Mouse (Mus musculus): ENCODE results near the gene Susd3. TPM values are rescaled to one million over a fixed set of nuclear protein-coding genes. Genes with fewer than 3 reads are reported as not detected.

Susd3 gene
- total RNA-seq (2021): under 1 TPM; 0.33 to 0.49 TPM
- long read RNA-seq, experiment 1: 0 reads
- long read RNA-seq, experiment 2: 0 reads

- intact Hi-C loops (cut with DNase I): no loop called here
- no peak for DNase-seq
Observed at GRCm38 (mm10) chr13:49248467-49248862, at the start of gene Susd3. Gene Susd3 (minus strand): TSS chr13:49248706.

DNA sequence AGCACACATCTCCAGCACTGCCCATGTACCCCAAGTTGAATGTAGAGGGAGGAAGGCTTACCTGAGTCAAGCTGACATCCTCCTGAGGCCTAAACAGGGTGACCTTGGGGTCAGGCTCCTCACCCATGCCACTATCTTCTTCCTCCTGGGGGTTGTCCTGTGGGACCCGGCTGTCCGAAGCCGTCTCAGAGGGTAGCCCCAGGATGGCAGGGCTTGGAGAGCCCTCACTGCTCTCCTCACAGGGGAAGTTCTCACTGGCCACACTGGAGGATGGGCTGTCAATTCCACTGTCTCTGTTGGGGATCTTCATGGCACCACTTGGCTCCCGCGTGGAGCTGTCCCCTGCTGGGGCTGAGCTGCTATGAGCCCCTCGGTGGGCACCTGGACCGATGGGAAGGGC lies 47.8 kb upstream of the Susd3 start:
- DNase-seq: no peak
- intact Hi-C loops (cut with DNase I): no loop called here

GRCm38 (mm10) chr13:49294108-49294507 lies 45.6 kb upstream of the Susd3 start:
- no peak for DNase-seq

GRCm38 (mm10) chr13:49291949-49292348 lies 43.4 kb upstream of the Susd3 start:
- DNase-seq: no peak
- intact Hi-C loops (cut with DNase I): no loop called here

More at GRCm38 (mm10) chr13:49294108-49294507, 45.6 kb upstream of the Susd3 start:
- intact Hi-C loops (cut with DNase I): no loop called here

DNA sequence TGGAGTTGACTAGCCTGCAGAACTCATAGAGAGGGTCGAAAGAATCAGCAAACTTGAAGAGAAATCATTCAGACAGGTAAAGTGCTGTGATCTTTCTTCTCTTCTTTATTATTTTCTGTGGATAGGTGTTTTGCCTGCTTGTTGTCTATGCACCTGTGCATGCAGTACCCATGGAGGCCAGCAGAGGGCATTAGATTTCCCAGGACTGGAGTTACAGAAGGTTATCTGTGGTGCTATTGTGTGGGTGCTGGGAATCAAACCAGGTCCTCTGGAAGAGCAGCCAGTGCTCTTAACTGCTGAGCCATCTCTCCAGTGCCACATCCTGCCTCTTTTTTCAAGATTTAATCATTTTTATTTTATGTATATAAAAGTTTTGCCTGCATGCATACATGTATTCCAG lies 42.9 kb upstream of the Susd3 start:
- DNase-seq: peak in 1 of 2 experiments; percentile 21
- intact Hi-C loops (cut with DNase I): no loop called here

DNA sequence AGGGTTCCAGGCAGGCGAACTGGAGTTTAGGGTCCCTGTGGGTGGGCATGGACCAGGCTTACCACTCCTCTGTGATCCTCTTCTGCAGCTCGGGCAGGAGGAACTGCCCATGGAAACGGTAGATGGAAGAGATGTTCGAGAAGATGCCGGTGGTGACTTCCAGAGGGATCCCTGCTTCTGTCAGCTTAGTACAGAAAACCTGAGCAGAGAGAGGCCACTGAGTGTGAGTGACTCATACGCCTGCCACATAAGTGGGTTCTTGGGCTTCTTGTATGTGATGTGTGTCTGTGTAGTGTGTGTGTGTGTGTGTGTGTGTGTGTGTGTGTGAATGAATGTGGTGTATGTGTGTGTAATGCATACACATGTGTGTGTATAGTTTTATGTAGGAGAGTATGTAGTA lies 38.7 kb upstream of the Susd3 start:
- intact Hi-C loops (cut with DNase I): no loop called here
- DNase-seq: no peak

DNA sequence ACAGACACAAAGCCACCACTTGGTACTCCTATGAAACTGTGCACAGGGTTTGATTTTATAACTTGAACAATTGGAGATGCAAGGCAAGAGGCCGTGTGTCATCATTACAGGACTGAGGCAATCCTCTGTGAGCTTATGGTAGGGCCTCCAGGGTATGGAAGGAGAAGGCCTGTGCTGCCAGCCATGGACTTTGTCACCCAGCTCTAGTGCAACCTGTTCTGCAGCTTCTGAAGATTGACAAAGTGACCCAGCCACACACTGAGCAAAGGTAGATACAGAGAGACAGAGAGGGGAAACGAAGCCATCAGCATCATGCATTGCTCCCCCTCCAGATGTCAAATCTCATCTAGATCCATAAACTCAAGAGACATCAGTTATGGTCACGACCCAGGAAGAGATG lies 38.2 kb upstream of the Susd3 start:
- intact Hi-C loops (cut with DNase I): no loop called here
- no peak for DNase-seq

DNA sequence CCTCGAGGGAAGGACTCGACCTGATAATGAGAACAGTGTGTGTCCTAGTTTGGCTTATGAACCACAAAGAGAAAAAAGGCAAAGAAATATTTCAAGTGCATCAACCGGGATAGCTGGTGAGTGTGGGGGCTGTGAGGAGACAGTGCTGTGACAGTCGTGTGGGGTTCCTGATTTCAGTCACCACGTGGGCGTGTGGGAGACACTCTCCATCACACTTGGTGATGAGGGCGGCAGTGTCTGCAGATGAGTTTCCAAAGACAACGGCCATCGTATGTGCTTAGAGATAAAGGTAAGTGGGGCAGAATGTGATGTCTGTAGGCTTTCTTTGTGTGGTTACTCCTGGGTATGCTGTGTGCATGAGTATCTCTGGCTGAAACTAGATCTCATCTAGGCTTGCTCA lies 35.2 kb upstream of the Susd3 start:
- no peak for DNase-seq
- intact Hi-C loops (cut with DNase I): no loop called here

GRCm38 (mm10) chr13:49282168-49282567 lies 33.7 kb upstream of the Susd3 start:
- intact Hi-C loops (cut with DNase I): no loop called here

DNA sequence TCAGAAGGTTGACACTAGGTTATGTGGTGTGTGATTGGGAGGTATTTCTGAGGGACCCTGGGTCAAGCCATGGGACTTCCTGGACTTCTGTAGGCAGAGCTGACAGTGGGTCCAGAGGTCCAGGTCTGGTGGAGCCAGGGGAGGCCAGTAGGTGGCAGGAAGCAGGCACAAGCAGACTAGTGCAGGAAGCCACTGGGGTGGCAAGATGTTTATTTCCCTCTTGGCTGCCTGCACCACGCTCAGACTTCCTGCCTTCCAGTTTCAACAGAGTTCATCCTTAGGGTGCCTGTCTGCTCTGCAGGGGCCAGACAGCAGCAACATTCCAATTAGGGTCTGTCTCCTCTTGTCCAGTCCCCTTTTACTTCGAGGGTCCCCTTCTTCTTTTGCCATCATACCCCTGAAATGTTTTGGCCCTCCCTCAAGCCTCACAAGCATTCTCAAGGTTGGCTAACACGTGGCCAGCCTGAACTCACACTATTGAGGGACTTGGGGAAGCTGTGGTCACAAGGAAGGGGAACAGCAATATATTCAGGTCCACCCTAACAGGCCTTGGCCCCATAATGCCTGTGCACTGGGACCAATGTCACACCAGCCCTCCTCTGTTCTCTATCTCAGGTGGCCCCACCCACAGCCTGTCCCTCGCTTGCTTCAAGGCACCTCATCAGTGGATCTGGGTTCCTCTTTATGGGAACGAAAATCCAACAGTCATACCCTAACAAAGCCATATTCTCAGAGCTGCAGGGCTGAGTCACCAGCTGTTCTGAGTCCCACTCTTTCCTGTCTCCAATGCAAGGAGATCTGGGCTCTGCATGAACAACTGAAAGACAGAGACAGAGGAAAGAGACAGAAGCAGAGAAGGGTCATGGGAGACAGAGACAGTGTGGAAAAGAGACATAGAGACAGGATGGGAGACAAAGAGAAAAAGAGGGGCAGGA lies 23.6 kb upstream of the Susd3 start:
- intact Hi-C loops (cut with DNase I): no loop called here
- no peak for DNase-seq

More at GRCm38 (mm10) chr13:49282168-49282567, 33.7 kb upstream of the Susd3 start:
- no peak for DNase-seq

DNA sequence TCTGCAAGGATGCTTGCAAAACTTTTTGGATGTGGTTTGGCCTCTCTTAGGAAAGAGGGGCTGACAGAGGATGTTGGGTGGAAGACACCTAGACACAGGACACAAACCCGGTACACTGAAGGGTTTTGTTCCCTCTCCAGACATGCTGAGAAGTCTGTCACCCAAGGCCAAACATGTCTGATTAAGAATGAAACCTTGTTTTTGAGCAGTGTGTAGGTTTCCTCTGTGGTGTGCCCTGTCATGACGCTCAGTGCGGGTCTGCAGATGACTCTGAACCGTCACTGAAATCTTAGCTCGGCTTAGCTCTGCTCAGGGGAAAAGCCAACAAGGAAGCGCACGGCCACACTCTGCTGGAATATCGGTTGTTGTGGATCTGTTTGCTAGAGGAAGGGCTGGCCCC lies 22.0 kb upstream of the Susd3 start:
- intact Hi-C loops (cut with DNase I): no loop called here
- no peak for DNase-seq

- DNase-seq: no peak
- intact Hi-C loops (cut with DNase I): no loop called here
Observed at GRCm38 (mm10) chr13:49267645-49268044, 19.1 kb upstream of the Susd3 start.

DNA sequence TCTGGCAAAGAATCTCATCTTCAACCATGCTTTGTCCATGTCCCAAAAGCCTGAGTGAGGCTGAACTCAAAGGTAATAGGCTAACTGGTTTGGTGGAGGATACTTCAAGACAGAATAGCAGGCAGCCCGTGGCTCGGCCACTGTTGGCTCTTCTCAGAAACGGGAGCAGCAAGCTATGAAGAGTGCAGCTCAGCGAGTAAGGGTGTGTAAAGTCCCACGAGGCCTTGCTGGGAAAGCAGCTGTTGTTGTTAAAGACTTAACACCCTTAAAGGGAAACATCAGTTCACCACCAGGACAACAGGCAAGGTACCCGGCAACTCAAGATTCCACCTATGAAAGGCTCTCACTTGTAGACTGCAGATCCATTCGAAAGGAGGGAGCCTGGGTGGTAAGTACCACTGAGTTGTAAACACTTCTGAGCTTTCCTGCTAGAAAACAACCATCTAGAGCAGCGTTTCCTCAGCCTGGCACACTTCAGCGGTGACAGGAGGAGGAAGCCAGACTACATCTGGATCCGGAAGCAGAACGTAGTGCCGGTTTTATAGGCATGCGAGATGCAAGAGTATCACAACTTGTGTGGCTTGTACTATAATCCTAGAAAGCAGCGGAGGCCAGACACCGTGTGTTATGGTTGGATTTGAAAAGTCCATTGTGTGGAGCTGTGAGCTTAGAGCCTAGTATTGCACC lies 11.7 kb upstream of the Susd3 start:
- intact Hi-C loops (cut with DNase I): no loop called here
- DNase-seq: no peak

DNA sequence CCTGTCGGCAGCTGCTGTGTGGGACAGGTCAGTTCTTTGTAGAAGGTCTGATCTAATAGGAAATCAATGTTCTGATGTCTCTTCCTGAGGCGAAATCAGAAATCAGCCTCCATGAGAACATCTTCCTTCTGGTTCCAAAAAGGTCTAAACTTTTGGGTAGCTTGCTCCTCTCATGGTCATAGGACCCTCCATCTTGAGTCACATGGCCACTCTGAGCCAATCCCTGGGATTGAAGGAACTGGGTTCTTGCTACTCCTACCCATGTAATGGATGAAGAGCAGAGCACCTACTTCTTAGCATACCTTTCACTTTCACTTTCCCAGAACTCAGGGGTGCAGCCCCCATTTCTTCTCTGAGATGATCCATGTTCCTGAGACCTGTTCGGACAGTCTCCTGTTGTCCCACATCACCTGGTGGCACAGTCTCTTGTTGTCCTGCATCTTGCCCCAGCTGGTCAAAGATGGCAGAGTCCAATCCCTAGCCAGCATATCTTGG lies 9.4 kb upstream of the Susd3 start:
- no peak for DNase-seq
- intact Hi-C loops (cut with DNase I): no loop called here

- intact Hi-C loops (cut with DNase I): no loop called here
- DNase-seq: no peak
Observed at GRCm38 (mm10) chr13:49252746-49253145, 4.2 kb upstream of the Susd3 start.

GRCm38 (mm10) chr13:49252113-49252512 lies 3.6 kb upstream of the Susd3 start:
- DNase-seq: no peak
- intact Hi-C loops (cut with DNase I): no loop called here

DNA sequence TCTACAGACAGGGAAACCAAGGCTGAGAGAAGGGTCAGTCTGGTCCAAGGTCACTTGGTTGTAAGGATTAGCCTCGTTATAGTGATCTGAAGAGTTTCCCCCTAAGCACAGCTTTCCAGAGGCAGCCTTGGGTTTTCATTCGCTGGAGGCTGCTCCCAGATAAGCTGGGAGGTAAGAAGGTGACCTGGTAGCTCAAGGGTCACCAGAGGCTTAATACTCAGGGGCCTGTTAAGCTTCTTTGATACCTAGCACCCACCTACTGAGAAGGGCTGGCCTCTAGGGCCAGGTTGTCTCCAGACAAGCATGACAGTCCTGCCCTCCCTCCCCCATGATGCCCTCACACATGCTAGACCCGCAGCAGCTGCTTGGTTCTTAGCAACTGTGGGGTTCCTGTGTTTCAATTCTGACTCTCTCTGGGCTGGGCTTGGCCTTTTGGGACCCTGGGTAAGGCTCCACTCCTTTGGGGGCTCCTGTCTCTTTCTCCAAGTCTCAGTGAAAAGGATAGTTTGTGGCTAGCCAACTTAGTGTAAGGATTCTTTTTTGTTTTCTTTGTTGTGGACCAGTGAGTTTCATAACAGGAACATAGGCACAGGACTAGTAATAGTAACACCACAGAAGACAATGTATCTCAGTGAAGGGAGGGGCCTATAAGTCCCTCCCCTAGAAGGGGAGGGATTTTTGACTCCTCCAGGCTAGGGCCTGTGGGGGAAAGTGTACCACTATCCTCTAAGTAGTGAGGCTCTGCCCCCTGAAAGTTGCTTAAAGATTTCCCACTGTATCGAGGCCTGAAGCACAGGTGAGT lies 2.4 kb upstream of the Susd3 start:
- no peak for DNase-seq
- intact Hi-C loops (cut with DNase I): no loop called here

DNA sequence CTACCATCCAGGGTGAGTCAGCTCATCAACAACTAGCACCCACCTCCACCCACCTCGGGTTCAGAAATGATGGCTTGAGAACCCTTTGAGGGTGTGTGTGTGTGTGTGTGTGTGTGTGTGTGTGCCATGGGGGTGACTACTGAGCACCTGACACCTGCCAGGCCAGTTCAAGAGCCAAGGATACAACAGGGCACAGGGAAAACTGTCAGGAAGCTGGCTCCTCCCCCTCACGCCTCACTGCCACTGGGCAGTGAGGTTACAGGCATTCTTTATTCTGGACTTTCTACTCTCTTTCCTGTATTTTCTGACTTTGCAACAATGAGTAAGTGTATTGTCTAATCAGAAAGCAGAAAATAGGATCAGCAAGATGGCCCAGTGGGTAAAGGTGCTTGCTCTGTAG lies 1.1 kb upstream of the Susd3 start:
- DNase-seq: no peak
- intact Hi-C loops (cut with DNase I): no loop called here

- intact Hi-C loops (cut with DNase I): no loop called here
- DNase-seq: no peak
Observed at GRCm38 (mm10) chr13:49248923-49249322, 417 bp upstream of the Susd3 start.

- intact Hi-C loops (cut with DNase I): no loop called here
- DNase-seq: peak in 1 of 2 experiments; percentile 22
Observed at GRCm38 (mm10) chr13:49247740-49248466, 603 bp downstream of the Susd3 start.
